Mouse (Mus musculus): Measurements from ENCODE around the gene Cacna1a. TPM values are rescaled to one million over a fixed set of nuclear protein-coding genes. Genes with fewer than 3 reads are reported as not detected.

Gene Cacna1a
- polyA plus RNA-seq, 1 experiment from 2014 or later: 4.0 TPM

GRCm38 (mm10) chr8:84446571-84446991 is 58.3 kb downstream of the Cacna1a start:
- Histone ChIP-seq H3K4me3 (replicated peaks) (no peak overlapping the region), H3K36me3 (no peaks in the 10 kb centered on the region), H3K27me3 (no peaks in the 10 kb centered on the region), H3K4me1 (no peaks in the 10 kb centered on the region), H3K9ac (no peak overlapping the region), H3K4me2 (no peak overlapping the region), H3K9me3 (replicated peaks) (no peaks in the 10 kb centered on the region), H3K27ac (no peak overlapping the region)
- 83% methylated on average over 9 of the region's 9 CpGs for WGBS
- ATAC-seq (replicated peaks; ENCODE audit: low FRiP score): no peak

DNA sequence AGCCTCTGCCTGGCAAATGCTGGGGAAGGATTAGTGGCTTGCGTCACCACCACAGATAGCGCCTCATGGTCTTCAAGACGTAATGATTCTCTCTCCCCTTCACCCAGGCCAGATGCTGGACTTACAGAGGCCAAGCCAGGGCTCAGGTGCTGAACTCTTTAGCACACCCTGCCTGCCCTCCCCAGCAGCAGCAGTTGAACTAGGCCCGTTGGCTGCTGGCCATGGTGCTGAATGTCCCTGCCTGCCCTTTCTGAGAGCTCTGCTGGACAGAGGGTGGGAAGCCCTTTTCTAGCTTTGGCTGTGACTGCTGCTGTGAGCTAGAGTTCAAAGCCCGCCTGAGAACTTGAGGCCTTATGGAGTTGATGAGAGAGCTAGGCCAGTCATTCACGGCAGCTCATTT is 66.3 kb downstream of the Cacna1a start:
- ATAC-seq (replicated peaks; ENCODE audit: low FRiP score): no peak
- Histone ChIP-seq H3K9me3 (replicated peaks) (no peaks in the 10 kb centered on the region), H3K9ac (no peak overlapping the region), H3K36me3 (no peaks in the 10 kb centered on the region), H3K4me1 (no peaks in the 10 kb centered on the region), H3K27ac (no peak overlapping the region), H3K27me3 (no peaks in the 10 kb centered on the region), H3K4me2 (no peak overlapping the region), H3K4me3 (replicated peaks) (no peak overlapping the region)
- WGBS: 36% methylated on average over 6 of the region's 6 CpGs

- peaks cover 11% of the 10 kb centered on the region; the same call in 1 of the 2 replicates for H3K9me3 ChIP-seq (replicated peaks)
- H3K4me2 ChIP-seq: no peak overlapping the region
- H3K4me3 ChIP-seq (replicated peaks): no peak overlapping the region
- no peaks in the 10 kb centered on the region for H3K27me3 ChIP-seq
- H3K9ac ChIP-seq: no peak overlapping the region
- no peak for ATAC-seq (replicated peaks; ENCODE audit: low FRiP score)
- H3K36me3 ChIP-seq: no peaks in the 10 kb centered on the region
- H3K4me1 ChIP-seq: no peaks in the 10 kb centered on the region
- 73% methylated on average over 7 of the region's 7 CpGs for WGBS
- no peak overlapping the region for H3K27ac ChIP-seq
Measured at GRCm38 (mm10) chr8:84458853-84459252, 70.6 kb downstream of the Cacna1a start.

- H3K4me1 ChIP-seq: no peaks in the 10 kb centered on the region
- no peak overlapping the region for H3K27ac ChIP-seq
- no peak overlapping the region for H3K9ac ChIP-seq
- no peak for ATAC-seq (replicated peaks; ENCODE audit: low FRiP score)
- WGBS: 52% methylated on average over 5 of the region's 5 CpGs
- H3K4me3 ChIP-seq (replicated peaks): no peak overlapping the region
- H3K9me3 ChIP-seq (replicated peaks): peaks cover 11% of the 10 kb centered on the region; the same call in 1 of the 2 replicates
- no peaks in the 10 kb centered on the region for H3K27me3 ChIP-seq
- no peak overlapping the region for H3K4me2 ChIP-seq
- no peaks in the 10 kb centered on the region for H3K36me3 ChIP-seq
Measured at GRCm38 (mm10) chr8:84459276-84459675, 71.0 kb downstream of the Cacna1a start.

DNA sequence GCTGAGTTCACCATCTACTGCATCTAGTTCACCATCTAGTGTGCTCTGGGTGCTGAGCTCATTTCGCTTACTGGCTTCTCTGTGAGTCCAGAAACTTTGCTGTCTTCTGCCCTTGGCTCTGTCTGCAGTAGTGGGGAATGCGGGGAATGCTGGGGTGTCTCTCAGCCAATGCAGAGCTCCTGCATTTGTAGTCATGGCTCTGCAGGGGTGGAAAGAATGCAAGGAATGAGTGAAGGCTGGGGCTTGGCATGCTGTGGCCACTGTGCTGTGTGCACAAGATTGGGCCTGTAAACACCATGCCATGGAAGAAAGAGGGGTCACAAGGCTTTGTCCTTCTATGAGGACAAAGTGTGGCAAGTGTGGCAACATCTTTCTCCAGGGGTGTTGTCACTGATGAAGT is 72.5 kb downstream of the Cacna1a start:
- Histone ChIP-seq H3K36me3 (no peaks in the 10 kb centered on the region), H3K27ac (no peak overlapping the region), H3K9me3 (replicated peaks) (peaks cover 11% of the 10 kb centered on the region; the same call in 1 of the 2 replicates), H3K9ac (no peak overlapping the region), H3K4me1 (no peaks in the 10 kb centered on the region), H3K4me3 (replicated peaks) (no peak overlapping the region), H3K27me3 (no peaks in the 10 kb centered on the region), H3K4me2 (no peak overlapping the region)
- WGBS: 88% methylated on average over 2 of the region's 2 CpGs
- no peak for ATAC-seq (replicated peaks; ENCODE audit: low FRiP score)

- H3K9ac ChIP-seq: no peak overlapping the region
- ATAC-seq (replicated peaks; ENCODE audit: low FRiP score): no peak
- no peak overlapping the region for H3K27ac ChIP-seq
- peaks cover 4% of the 10 kb centered on the region; the same call in 1 of the 2 replicates for H3K9me3 ChIP-seq (replicated peaks)
- no peaks in the 10 kb centered on the region for H3K27me3 ChIP-seq
- no peaks in the 10 kb centered on the region for H3K36me3 ChIP-seq
- WGBS: 72% methylated on average over 1 of the region's 1 CpGs
- H3K4me3 ChIP-seq (replicated peaks): no peak overlapping the region
- no peaks in the 10 kb centered on the region for H3K4me1 ChIP-seq
- H3K4me2 ChIP-seq: no peak overlapping the region
Measured at GRCm38 (mm10) chr8:84466932-84467331, 78.7 kb downstream of the Cacna1a start.

- no peak for ATAC-seq (replicated peaks; ENCODE audit: low FRiP score)
- 79% methylated on average over 4 of the region's 4 CpGs for WGBS
- no peak overlapping the region for H3K27ac ChIP-seq
- no peak overlapping the region for H3K9ac ChIP-seq
- no peaks in the 10 kb centered on the region for H3K27me3 ChIP-seq
- no peaks in the 10 kb centered on the region for H3K9me3 ChIP-seq (replicated peaks)
- no peaks in the 10 kb centered on the region for H3K4me1 ChIP-seq
- no peak overlapping the region for H3K4me2 ChIP-seq
- no peaks in the 10 kb centered on the region for H3K36me3 ChIP-seq
- H3K4me3 ChIP-seq (replicated peaks): no peak overlapping the region
Measured at GRCm38 (mm10) chr8:84469076-84469475, 80.8 kb downstream of the Cacna1a start.

- ATAC-seq (replicated peaks; ENCODE audit: low FRiP score): no peak
- 50% methylated on average over 9 of the region's 9 CpGs for WGBS
- Histone ChIP-seq H3K4me3 (replicated peaks) (no peak overlapping the region), H3K27me3 (no peaks in the 10 kb centered on the region), H3K9ac (no peak overlapping the region), H3K4me1 (no peaks in the 10 kb centered on the region), H3K27ac (no peak overlapping the region), H3K9me3 (replicated peaks) (no peaks in the 10 kb centered on the region), H3K4me2 (no peak overlapping the region), H3K36me3 (no peaks in the 10 kb centered on the region)
Measured at GRCm38 (mm10) chr8:84471271-84471995, 83.2 kb downstream of the Cacna1a start.

- H3K9ac ChIP-seq: no peak overlapping the region
- no peaks in the 10 kb centered on the region for H3K36me3 ChIP-seq
- no peaks in the 10 kb centered on the region for H3K27me3 ChIP-seq
- no peaks in the 10 kb centered on the region for H3K4me1 ChIP-seq
- no peak overlapping the region for H3K4me2 ChIP-seq
- H3K4me3 ChIP-seq (replicated peaks): no peak overlapping the region
- no peaks in the 10 kb centered on the region for H3K9me3 ChIP-seq (replicated peaks)
- WGBS: 91% methylated on average over 1 of the region's 1 CpGs
- ATAC-seq (replicated peaks; ENCODE audit: low FRiP score): no peak
- H3K27ac ChIP-seq: no peak overlapping the region
Measured at GRCm38 (mm10) chr8:84474456-84474855, 86.2 kb downstream of the Cacna1a start.

GRCm38 (mm10) chr8:84477341-84477740 is 89.1 kb downstream of the Cacna1a start:
- Histone ChIP-seq H3K4me3 (replicated peaks) (no peak overlapping the region), H3K4me1 (no peaks in the 10 kb centered on the region), H3K9ac (no peak overlapping the region), H3K36me3 (no peaks in the 10 kb centered on the region), H3K27ac (no peak overlapping the region), H3K4me2 (no peak overlapping the region), H3K9me3 (replicated peaks) (no peaks in the 10 kb centered on the region), H3K27me3 (no peaks in the 10 kb centered on the region)
- 77% methylated on average over 3 of the region's 3 CpGs for WGBS
- no peak for ATAC-seq (replicated peaks; ENCODE audit: low FRiP score)

- no peak overlapping the region for H3K9ac ChIP-seq
- H3K27me3 ChIP-seq: no peaks in the 10 kb centered on the region
- ATAC-seq (replicated peaks; ENCODE audit: low FRiP score): no peak
- WGBS: 94% methylated on average over 4 of the region's 4 CpGs
- H3K4me2 ChIP-seq: no peak overlapping the region
- H3K9me3 ChIP-seq (replicated peaks): no peaks in the 10 kb centered on the region
- H3K4me1 ChIP-seq: no peaks in the 10 kb centered on the region
- H3K27ac ChIP-seq: no peak overlapping the region
- H3K4me3 ChIP-seq (replicated peaks): no peak overlapping the region
- H3K36me3 ChIP-seq: no peaks in the 10 kb centered on the region
Measured at GRCm38 (mm10) chr8:84483004-84483403, 94.8 kb downstream of the Cacna1a start.

GRCm38 (mm10) chr8:84485366-84485765 is 97.1 kb downstream of the Cacna1a start:
- H3K4me1 ChIP-seq: no peaks in the 10 kb centered on the region
- H3K27me3 ChIP-seq: no peaks in the 10 kb centered on the region
- no peak overlapping the region for H3K4me2 ChIP-seq
- WGBS: 88% methylated on average over 4 of the region's 4 CpGs
- no peak for ATAC-seq (replicated peaks; ENCODE audit: low FRiP score)
- H3K36me3 ChIP-seq: no peaks in the 10 kb centered on the region
- H3K27ac ChIP-seq: no peak overlapping the region
- H3K4me3 ChIP-seq (replicated peaks): no peak overlapping the region
- H3K9me3 ChIP-seq (replicated peaks): no peaks in the 10 kb centered on the region
- no peak overlapping the region for H3K9ac ChIP-seq

GRCm38 (mm10) chr8:84485864-84486263 is 97.6 kb downstream of the Cacna1a start:
- H3K4me2 ChIP-seq: no peak overlapping the region
- H3K27ac ChIP-seq: no peak overlapping the region
- no peaks in the 10 kb centered on the region for H3K9me3 ChIP-seq (replicated peaks)
- WGBS: 74% methylated on average over 7 of the region's 7 CpGs
- no peak overlapping the region for H3K9ac ChIP-seq
- no peaks in the 10 kb centered on the region for H3K27me3 ChIP-seq
- H3K4me1 ChIP-seq: no peaks in the 10 kb centered on the region
- no peaks in the 10 kb centered on the region for H3K36me3 ChIP-seq
- H3K4me3 ChIP-seq (replicated peaks): no peak overlapping the region
- ATAC-seq (replicated peaks; ENCODE audit: low FRiP score): no peak

Data from kidney, embryonic 15.5 days (tissue).